Mouse (Mus musculus): Measurements from ENCODE around the gene Fbxw18. TPM values are rescaled to one million over a fixed set of nuclear protein-coding genes. Genes with fewer than 3 reads are reported as not detected.
"Not testable (repeated sequence)": the region's sequence is repeated elsewhere in the genome, so short reads cannot be mapped to it uniquely, and the experiment has no call there.

The Fbxw18 gene
- not detected in 2 replicates for polyA plus RNA-seq (2012; rRNA removed)

DNA sequence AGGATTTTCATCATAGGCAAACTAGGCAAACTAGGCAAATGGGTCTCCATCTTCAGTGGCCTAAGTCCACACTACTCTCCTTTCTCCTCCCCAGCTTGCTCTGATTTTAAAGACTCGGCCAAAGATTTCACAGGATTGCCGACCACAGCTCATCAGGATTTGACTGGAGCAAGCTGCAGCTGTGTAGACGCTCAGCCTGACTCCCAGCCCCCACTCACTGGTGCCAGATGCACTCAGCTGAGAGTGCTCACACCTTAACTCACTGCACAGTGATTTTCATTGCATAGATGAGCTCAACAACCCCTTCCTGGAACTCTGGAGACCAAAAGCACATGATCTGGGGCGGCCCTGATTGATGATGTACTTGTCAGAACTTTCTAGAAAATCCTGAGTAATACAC, at the start of gene Fbxw18:
TSS of gene Fbxw18 (minus strand) at position 101 of the 400 bp plus-strand sequence.
- not testable (repeated sequence) for H3K4me1 ChIP-seq (ENCODE audit: control insufficient read depth, insufficient read depth, insufficient read length, low read length); H3K4me3 ChIP-seq (ENCODE audit: low read depth, low read length); H3K36me3 ChIP-seq (ENCODE audit: control insufficient read depth, insufficient read depth, low read length); H3K27ac ChIP-seq (ENCODE audit: insufficient read depth, low read depth, low read length); H3K27me3 ChIP-seq (ENCODE audit: control insufficient read depth, insufficient read depth, low read length)
- 75% methylated on average over 4 of the region's 4 CpGs for WGBS

DNA sequence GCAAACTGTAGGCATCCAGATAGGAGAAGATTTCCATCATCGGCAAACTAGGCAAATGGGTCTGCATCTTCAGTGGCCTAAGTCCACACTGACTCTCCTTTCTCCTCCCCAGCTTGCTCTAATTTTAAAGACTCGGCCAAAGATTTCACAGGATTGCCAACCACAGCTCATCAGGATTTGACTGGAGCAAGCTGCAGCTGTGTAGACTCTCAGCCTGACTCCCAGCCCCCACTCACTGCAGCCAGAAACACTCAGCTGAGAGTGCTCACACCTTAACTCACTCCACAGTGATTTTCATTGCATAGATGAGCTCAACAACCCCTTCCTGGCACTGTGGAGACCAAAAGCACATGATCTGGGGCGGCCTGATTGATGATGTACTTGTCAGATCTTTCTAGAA, 43.5 kb upstream of the Fbxw18 start, which contains the start of gene Fbxw26:
TSS of gene Fbxw26 (minus strand) at position 101 of the 400 bp plus-strand sequence.
- H3K27ac ChIP-seq (ENCODE audit: insufficient read depth, low read depth, low read length); H3K4me3 ChIP-seq (ENCODE audit: low read depth, low read length); H3K27me3 ChIP-seq (ENCODE audit: control insufficient read depth, insufficient read depth, low read length); H3K36me3 ChIP-seq (ENCODE audit: control insufficient read depth, insufficient read depth, low read length); H3K4me1 ChIP-seq (ENCODE audit: control insufficient read depth, insufficient read depth, insufficient read length, low read length): not testable (repeated sequence)
- WGBS: 78% methylated on average over 3 of the region's 3 CpGs

DNA sequence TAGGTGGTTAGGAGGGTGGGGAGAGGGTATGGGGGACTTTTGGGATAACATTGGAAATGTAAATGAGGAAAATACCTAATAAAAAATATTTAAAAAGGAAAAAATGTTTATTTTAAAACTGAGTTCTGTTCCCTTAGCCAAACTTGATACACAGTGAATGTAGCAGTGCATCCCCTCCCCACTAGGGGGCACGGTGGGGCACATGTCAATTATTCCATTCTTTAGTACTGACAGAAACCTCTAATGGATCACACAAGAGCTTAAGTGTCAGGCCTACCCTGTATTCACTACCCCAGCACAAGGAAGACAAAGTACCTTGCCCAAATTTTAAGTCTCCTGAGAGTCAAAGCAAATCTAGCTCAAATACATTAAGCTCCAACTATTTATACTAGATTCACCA, 17.2 kb downstream of the Fbxw18 start:
- no peaks in the 10 kb centered on the region for H3K36me3 ChIP-seq (ENCODE audit: control insufficient read depth, insufficient read depth, low read length)
- H3K27ac ChIP-seq (ENCODE audit: insufficient read depth, low read depth, low read length): no peak overlapping the region
- TF ChIP-seq CTCF (IDR thresholded peaks at IDR 0.05; ENCODE audit: extremely low read depth, insufficient read length, insufficient replicate concordance, low read depth, low read length): peak; percentile 53; the same call in 1 of the 2 replicates
- no peak for TF ChIP-seq POLR2A (IDR thresholded peaks at IDR 0.05; ENCODE audit: low read depth, low read length)
- H3K4me1 ChIP-seq (ENCODE audit: control insufficient read depth, insufficient read depth, insufficient read length, low read length): no peaks in the 10 kb centered on the region
- no peak overlapping the region for H3K4me3 ChIP-seq (ENCODE audit: low read depth, low read length)
- 4% methylated on average over 1 of the region's 1 CpGs for WGBS
- H3K27me3 ChIP-seq (ENCODE audit: control insufficient read depth, insufficient read depth, low read length): no peaks in the 10 kb centered on the region

DNA sequence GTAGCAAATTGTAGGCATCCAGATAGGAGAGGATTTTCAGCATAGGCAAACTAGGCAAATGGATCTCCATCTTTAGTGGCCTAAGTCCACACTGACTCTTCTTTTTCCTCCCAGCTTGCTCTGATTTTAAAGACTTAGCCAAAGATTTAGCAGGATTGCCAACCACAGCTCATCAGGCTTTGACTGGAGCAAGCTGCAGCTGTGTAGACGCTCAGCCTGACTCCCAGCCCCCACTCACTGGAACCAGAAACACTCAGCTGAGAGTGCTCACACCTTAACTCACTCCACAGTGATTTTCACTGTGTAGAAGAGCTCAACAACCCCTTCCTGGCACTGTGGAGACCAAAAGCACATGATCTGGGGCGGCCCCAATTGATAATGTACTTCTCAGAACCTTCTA, 37.9 kb downstream of the Fbxw18 start, which contains the start of gene Fbxw25:
TSS of gene Fbxw25 (minus strand) at position 101 of the 400 bp plus-strand sequence.
- H3K27ac ChIP-seq (ENCODE audit: insufficient read depth, low read depth, low read length); H3K4me3 ChIP-seq (ENCODE audit: low read depth, low read length); H3K27me3 ChIP-seq (ENCODE audit: control insufficient read depth, insufficient read depth, low read length); H3K4me1 ChIP-seq (ENCODE audit: control insufficient read depth, insufficient read depth, insufficient read length, low read length); H3K36me3 ChIP-seq (ENCODE audit: control insufficient read depth, insufficient read depth, low read length): not testable (repeated sequence)
- 55% methylated on average over 2 of the region's 2 CpGs for WGBS

Other genes starting within 250 kb of the Fbxw18 start
- gene Fbxw19, start 206.8 kb downstream of the Fbxw18 start, polyA plus RNA-seq (2012; rRNA removed): not detected in 2 replicates
- gene Fbxw15, start 134.4 kb downstream of the Fbxw18 start, polyA plus RNA-seq (2012; rRNA removed): not detected in 2 replicates
- gene Fbxw24, start 76.6 kb downstream of the Fbxw18 start, polyA plus RNA-seq (2012; rRNA removed): not detected in 2 replicates
- gene Fbxw25, start 38.0 kb downstream of the Fbxw18 start, polyA plus RNA-seq (2012; rRNA removed): not detected in 2 replicates
- gene Fbxw26, start 43.4 kb upstream of the Fbxw18 start, polyA plus RNA-seq (2012; rRNA removed): not detected in 2 replicates
- not detected in 2 replicates for gene Fbxw27, start 88.0 kb upstream of the Fbxw18 start, polyA plus RNA-seq (2012; rRNA removed)
- not detected in 2 replicates for gene Spink8, start 109.6 kb upstream of the Fbxw18 start, polyA plus RNA-seq (2012; rRNA removed)
- gene Nme6, start 130.0 kb upstream of the Fbxw18 start, polyA plus RNA-seq (2012; rRNA removed): 9.9 and 14.6 TPM in 2 replicates
- 3.2 TPM in 1 of 2 replicates, not detected in the other for gene Camp, start 146.9 kb upstream of the Fbxw18 start, polyA plus RNA-seq (2012; rRNA removed)
- gene Cdc25a, start 172.9 kb upstream of the Fbxw18 start, polyA plus RNA-seq (2012; rRNA removed): 14.1 and 27.3 TPM in 2 replicates
- 91.4 and 191 TPM in 2 replicates for gene Map4, start 228.8 kb upstream of the Fbxw18 start, polyA plus RNA-seq (2012; rRNA removed)